Mouse (Mus musculus) layer of hippocampus, adult 9-10 months (tissue): ENCODE measurements around the gene Bcl2.

Source experiments
- DNase-seq: peaks from one replicate; pipeline ENCODE4 v3.0.0; 2022; ENCODE audit warnings: low spot score

Gene Bcl2

GRCm38 (mm10) chr1:106664978-106665377 is 49.1 kb downstream of the Bcl2 start:
- no peak for DNase-seq

- no peak for DNase-seq
Observed at GRCm38 (mm10) chr1:106662486-106662885, 51.6 kb downstream of the Bcl2 start.

- DNase-seq, result no peak
Observed at GRCm38 (mm10) chr1:106658293-106658847, 55.7 kb downstream of the Bcl2 start.

GRCm38 (mm10) chr1:106656207-106656738 is 57.8 kb downstream of the Bcl2 start:
- no peak for DNase-seq

- no peak for DNase-seq
Observed at GRCm38 (mm10) chr1:106654254-106654653, 59.8 kb downstream of the Bcl2 start.

- no peak for DNase-seq
Observed at GRCm38 (mm10) chr1:106653441-106653860, 60.6 kb downstream of the Bcl2 start.

GRCm38 (mm10) chr1:106651211-106651610 is 62.9 kb downstream of the Bcl2 start:
- no peak for DNase-seq

GRCm38 (mm10) chr1:106650427-106650826 is 63.6 kb downstream of the Bcl2 start:
- DNase-seq, result no peak

- no peak for DNase-seq
Observed at GRCm38 (mm10) chr1:106647336-106647735, 66.7 kb downstream of the Bcl2 start.

GRCm38 (mm10) chr1:106644566-106644965 is 69.5 kb downstream of the Bcl2 start:
- DNase-seq, result no peak

- DNase-seq, result no peak
Observed at GRCm38 (mm10) chr1:106643527-106643926, 70.5 kb downstream of the Bcl2 start.

- no peak for DNase-seq
Observed at GRCm38 (mm10) chr1:106640577-106640976, 73.5 kb downstream of the Bcl2 start.

- DNase-seq, result no peak
Observed at GRCm38 (mm10) chr1:106637705-106638104, 76.4 kb downstream of the Bcl2 start.

- DNase-seq, result no peak
Observed at GRCm38 (mm10) chr1:106636714-106637113, 77.4 kb downstream of the Bcl2 start.

GRCm38 (mm10) chr1:106633207-106633606 is 80.9 kb downstream of the Bcl2 start:
- DNase-seq, result no peak

- no peak for DNase-seq
Observed at GRCm38 (mm10) chr1:106631869-106632463, 82.1 kb downstream of the Bcl2 start.

- no peak for DNase-seq
Observed at GRCm38 (mm10) chr1:106630973-106631372, 83.1 kb downstream of the Bcl2 start.

GRCm38 (mm10) chr1:106629931-106630682 is 84.0 kb downstream of the Bcl2 start:
- no peak for DNase-seq

GRCm38 (mm10) chr1:106629470-106629830 is 84.6 kb downstream of the Bcl2 start:
- DNase-seq, result no peak

GRCm38 (mm10) chr1:106628718-106629469 is 85.2 kb downstream of the Bcl2 start:
- no peak for DNase-seq

- DNase-seq, result no peak
Observed at GRCm38 (mm10) chr1:106628279-106628678, 85.8 kb downstream of the Bcl2 start.

GRCm38 (mm10) chr1:106627241-106627640 is 86.8 kb downstream of the Bcl2 start:
- DNase-seq, result no peak
